Mouse (Mus musculus): Measurements from ENCODE around the gene Zic4.

DNA sequence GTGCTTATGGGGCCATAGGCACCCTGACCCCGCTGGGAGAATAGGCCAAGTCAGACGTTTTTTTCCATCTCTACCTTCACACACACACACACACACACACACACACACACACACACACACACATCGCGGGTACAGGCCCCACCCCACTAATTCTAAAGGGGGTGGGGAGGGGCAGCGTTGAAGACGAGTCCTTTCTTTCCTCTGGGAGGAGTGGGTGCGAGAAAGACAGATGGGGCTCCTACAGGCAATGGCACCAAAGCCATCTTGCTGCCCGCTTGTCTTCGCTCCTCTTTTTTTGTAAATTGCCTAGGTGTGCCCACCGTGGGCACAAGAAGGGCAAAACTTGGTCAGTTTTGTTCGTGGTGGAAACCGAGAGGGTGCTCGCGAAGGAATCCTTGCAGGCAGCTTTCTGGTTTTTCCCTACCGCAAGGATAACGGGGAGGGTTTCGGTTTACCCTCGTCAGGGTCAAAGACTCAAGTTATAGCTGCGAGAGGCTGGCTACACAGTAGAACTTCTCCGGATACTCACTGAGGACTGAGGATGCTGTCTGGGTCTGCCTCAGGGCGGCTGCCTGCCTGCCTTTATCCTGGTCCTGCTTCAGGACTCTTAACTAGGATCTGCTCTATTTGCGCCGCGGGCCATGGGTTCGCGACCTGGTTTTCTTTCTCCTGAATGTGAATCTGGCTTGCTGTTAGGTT, 7.2 kb downstream of the Zic4 start:
- TF ChIP-seq CTCF (IDR thresholded peaks at IDR 0.05; ENCODE audit: extremely low read depth, insufficient read depth, low read length) (no peak), POLR2A (IDR thresholded peaks at IDR 0.05; ENCODE audit: extremely low read depth, insufficient read depth, low read length) (no peak)

Data from cortical plate, adult 2 months (tissue).